Mouse (Mus musculus): ENCODE results near the gene Mrpl14. TPM values are rescaled to one million over a fixed set of nuclear protein-coding genes. Genes with fewer than 3 reads are reported as not detected.

The Mrpl14 gene
- total RNA-seq, 1 experiment: 48.2 TPM

DNA sequence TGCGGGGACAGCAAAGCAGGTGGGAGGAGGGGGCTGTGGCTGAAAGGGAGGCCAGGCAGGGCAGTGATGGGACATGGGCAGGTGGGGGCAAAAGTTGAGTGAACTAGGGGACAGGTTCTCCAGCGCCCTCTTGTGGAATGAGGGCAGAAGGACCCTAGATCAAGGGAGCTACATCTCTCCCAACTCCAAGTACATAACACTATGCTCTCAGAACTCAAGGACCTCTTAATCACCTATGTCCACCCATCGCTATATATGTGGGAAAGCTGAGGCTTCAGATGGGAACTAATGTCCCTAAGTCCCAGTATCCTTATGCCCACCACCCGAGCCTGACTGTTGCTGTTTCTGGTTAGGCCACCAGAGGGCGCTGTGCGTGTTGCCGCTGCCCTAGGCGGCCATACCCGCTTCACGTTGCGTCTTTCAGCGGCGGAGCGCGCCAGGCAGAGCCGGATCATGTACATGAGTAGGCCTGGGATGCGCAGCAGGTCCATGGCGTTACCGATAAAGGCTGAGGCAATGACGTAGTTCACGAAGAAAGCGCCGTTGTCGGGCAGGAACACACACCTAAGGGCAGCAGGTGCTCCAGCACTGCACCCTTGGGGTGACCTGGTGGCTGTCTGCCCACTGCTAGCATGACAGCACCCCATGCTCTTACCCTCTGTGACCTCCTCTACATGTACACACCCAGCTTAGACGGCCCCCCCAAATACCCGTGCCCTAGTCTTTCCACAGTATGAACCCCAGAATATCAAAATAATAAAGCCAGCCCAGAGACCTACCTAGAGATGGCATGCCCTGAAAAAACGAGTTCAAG lies 22.8 kb upstream of the Mrpl14 start:
- Histone ChIP-seq H3K27ac (ENCODE audit: insufficient read depth, low read depth, low read length, poor library complexity, severe bottlenecking) (no peak overlapping the region), H3K9ac (ENCODE audit: insufficient read depth, low read depth, low read length, poor library complexity, severe bottlenecking) (peak overlapping the region; percentile 33; the same call in 1 of the 2 replicates), H3K36me3 (ENCODE audit: control insufficient read depth, insufficient read depth, low read length, poor library complexity, severe bottlenecking) (peaks cover 38% of the 10 kb centered on the region), H3K4me1 (ENCODE audit: control insufficient read depth in 2 of 2, insufficient read depth in 2 of 2, low read length in 2 of 2, poor library complexity in 1 of 2) (peaks cover 0 to 26% of the 10 kb centered on the region in 2 experiments; a peak in 2 of 4 replicates), H3K9me3 (ENCODE audit: control insufficient read depth, insufficient read depth, low read depth, low read length) (no peaks in the 10 kb centered on the region), H3K4me3 (ENCODE audit: insufficient read depth in 1 of 2, low read depth in 1 of 2, low read length in 2 of 2, poor library complexity in 1 of 2, severe bottlenecking in 1 of 2) (no peak overlapping the region)
- in situ Hi-C loops (cut with MboI; ENCODE audit: low sequenced_read_pairs in 2 of 2, unreplicated experiment in 2 of 2): no loop called here
- TF ChIP-seq ZNF384 (IDR thresholded peaks at IDR 0.05; ENCODE audit: low read depth, low read length) (no peak), ZC3H11A (IDR thresholded peaks at IDR 0.05; ENCODE audit: borderline replicate concordance, low read depth, low read length) (0 out of 2 replicates have a peak, but pooled peaks have one; percentile 17)
- DNase-seq (ENCODE audit: low read depth, low spot score): peak; percentile 70

DNA sequence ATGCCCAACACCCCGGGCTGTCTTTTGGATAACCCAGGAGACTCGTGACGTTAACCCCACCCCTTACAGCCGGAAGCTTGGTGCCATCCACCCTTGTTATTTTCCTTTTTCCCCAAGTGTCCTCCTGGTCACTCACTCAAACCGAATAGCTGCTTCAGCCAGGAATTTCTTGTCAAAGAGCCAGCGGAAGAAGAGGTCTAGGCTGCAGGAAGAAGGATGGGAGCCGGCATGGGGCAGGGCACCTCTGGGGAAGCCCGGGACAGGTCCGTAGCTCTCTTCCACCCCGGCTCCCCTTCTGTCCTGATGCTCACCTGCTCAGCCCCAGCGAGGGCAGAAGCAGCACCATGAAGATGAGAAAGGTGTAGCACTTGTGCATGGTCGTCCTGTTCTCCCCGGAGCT lies 21.5 kb upstream of the Mrpl14 start:
- Histone ChIP-seq H3K27ac (ENCODE audit: insufficient read depth, low read depth, low read length, poor library complexity, severe bottlenecking) (no peak overlapping the region), H3K4me1 (ENCODE audit: control insufficient read depth in 2 of 2, insufficient read depth in 2 of 2, low read length in 2 of 2, poor library complexity in 1 of 2) (peaks cover 0 to 26% of the 10 kb centered on the region in 2 experiments; a peak in 2 of 4 replicates), H3K36me3 (ENCODE audit: control insufficient read depth, insufficient read depth, low read length, poor library complexity, severe bottlenecking) (peaks cover 44% of the 10 kb centered on the region), H3K4me3 (ENCODE audit: insufficient read depth in 1 of 2, low read depth in 1 of 2, low read length in 2 of 2, poor library complexity in 1 of 2, severe bottlenecking in 1 of 2) (peak overlapping the region; percentile 35 to 54; a peak in 2 of 4 replicates), H3K9me3 (ENCODE audit: control insufficient read depth, insufficient read depth, low read depth, low read length) (no peaks in the 10 kb centered on the region), H3K9ac (ENCODE audit: insufficient read depth, low read depth, low read length, poor library complexity, severe bottlenecking) (no peak overlapping the region)
- in situ Hi-C loops (cut with MboI; ENCODE audit: low sequenced_read_pairs in 2 of 2, unreplicated experiment in 2 of 2): no loop called here
- TF ChIP-seq ZNF384 (IDR thresholded peaks at IDR 0.05; ENCODE audit: low read depth, low read length) (no peak), CHD2 (IDR thresholded peaks at IDR 0.05; ENCODE audit: low read depth, low read length) (no peak), ZC3H11A (IDR thresholded peaks at IDR 0.05; ENCODE audit: borderline replicate concordance, low read depth, low read length) (no peak), MAFK (IDR thresholded peaks at IDR 0.05; ENCODE audit: insufficient read depth, low read depth, low read length) (no peak), HCFC1 (IDR thresholded peaks at IDR 0.05; ENCODE audit: borderline replicate concordance, insufficient read depth, low read length) (no peak)
- no peak for DNase-seq (ENCODE audit: low read depth, low spot score)

DNA sequence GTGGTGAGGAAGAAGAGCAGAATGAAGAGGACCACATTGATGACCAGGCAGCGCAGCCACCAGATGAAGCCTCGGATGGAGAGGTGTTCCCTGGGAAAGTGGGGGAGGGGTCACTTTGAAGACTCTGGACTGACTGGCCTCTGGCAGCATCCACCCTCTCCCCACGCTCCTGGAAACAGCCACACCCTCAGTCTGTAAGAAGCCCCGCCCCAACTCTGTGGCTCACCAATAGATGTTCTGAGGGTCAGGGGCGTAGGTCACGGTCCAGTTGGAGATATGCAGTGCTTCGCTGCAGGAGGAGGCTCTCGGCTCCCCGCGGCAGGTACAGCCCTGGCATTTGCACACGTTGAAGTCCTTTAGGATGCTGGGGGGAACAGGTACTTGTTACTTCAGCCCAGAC lies 20.0 kb upstream of the Mrpl14 start:
- no peak for DNase-seq (ENCODE audit: low read depth, low spot score)
- H3K36me3 ChIP-seq (ENCODE audit: control insufficient read depth, insufficient read depth, low read length, poor library complexity, severe bottlenecking): peaks cover 47% of the 10 kb centered on the region

DNA sequence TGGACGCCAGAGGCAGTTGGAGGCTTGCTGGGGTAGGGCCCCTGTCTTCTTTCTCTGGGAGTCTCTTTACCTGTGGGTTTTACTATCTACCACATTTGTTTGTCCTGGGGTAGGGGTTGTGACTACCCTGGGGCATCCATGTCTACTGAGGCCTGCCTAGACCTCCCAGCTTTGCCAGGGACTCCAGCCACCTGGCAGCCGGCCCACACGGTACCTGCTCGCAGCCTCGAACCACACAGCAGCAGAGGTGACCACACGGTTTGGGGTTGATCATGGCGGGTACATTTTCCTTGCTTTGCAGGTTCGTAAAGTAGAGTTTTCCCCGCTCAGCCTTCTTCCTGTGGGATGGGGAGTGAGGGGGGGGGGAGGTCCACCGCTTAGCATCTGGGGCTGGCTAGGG lies 18.6 kb upstream of the Mrpl14 start:
- TF ChIP-seq MAFK (IDR thresholded peaks at IDR 0.05; ENCODE audit: insufficient read depth, low read depth, low read length) (no peak), ZNF384 (IDR thresholded peaks at IDR 0.05; ENCODE audit: low read depth, low read length) (no peak), ZC3H11A (IDR thresholded peaks at IDR 0.05; ENCODE audit: borderline replicate concordance, low read depth, low read length) (no peak), HCFC1 (IDR thresholded peaks at IDR 0.05; ENCODE audit: borderline replicate concordance, insufficient read depth, low read length) (no peak), CHD2 (IDR thresholded peaks at IDR 0.05; ENCODE audit: low read depth, low read length) (no peak)
- Histone ChIP-seq H3K27ac (ENCODE audit: insufficient read depth, low read depth, low read length, poor library complexity, severe bottlenecking) (no peak overlapping the region), H3K9ac (ENCODE audit: insufficient read depth, low read depth, low read length, poor library complexity, severe bottlenecking) (no peak overlapping the region), H3K9me3 (ENCODE audit: control insufficient read depth, insufficient read depth, low read depth, low read length) (no peaks in the 10 kb centered on the region), H3K4me3 (ENCODE audit: insufficient read depth in 1 of 2, low read depth in 1 of 2, low read length in 2 of 2, poor library complexity in 1 of 2, severe bottlenecking in 1 of 2) (peak overlapping the region in 1 of 2 experiments; percentile 6; a peak in 1 of 4 replicates), H3K4me1 (ENCODE audit: control insufficient read depth in 2 of 2, insufficient read depth in 2 of 2, low read length in 2 of 2, poor library complexity in 1 of 2) (peaks cover 0 to 21% of the 10 kb centered on the region in 2 experiments; a peak in 2 of 4 replicates), H3K36me3 (ENCODE audit: control insufficient read depth, insufficient read depth, low read length, poor library complexity, severe bottlenecking) (peaks cover 44% of the 10 kb centered on the region)
- in situ Hi-C loops (cut with MboI; ENCODE audit: low sequenced_read_pairs in 2 of 2, unreplicated experiment in 2 of 2): no loop called here
- no peak for DNase-seq (ENCODE audit: low read depth, low spot score)

More for the DNA sequence above, 20.0 kb upstream of the Mrpl14 start:
- Histone ChIP-seq H3K4me1 (ENCODE audit: control insufficient read depth in 2 of 2, insufficient read depth in 2 of 2, low read length in 2 of 2, poor library complexity in 1 of 2) (peaks cover 0 to 21% of the 10 kb centered on the region in 2 experiments; a peak in 2 of 4 replicates), H3K9ac (ENCODE audit: insufficient read depth, low read depth, low read length, poor library complexity, severe bottlenecking) (peak overlapping the region; percentile 34; the same call in 1 of the 2 replicates), H3K9me3 (ENCODE audit: control insufficient read depth, insufficient read depth, low read depth, low read length) (no peaks in the 10 kb centered on the region), H3K27ac (ENCODE audit: insufficient read depth, low read depth, low read length, poor library complexity, severe bottlenecking) (0 out of 2 replicates have a peak overlapping the region, but pooled peaks have one; percentile 42), H3K4me3 (ENCODE audit: insufficient read depth in 1 of 2, low read depth in 1 of 2, low read length in 2 of 2, poor library complexity in 1 of 2, severe bottlenecking in 1 of 2) (peak overlapping the region; percentile 49 to 55; a peak in 3 of 4 replicates)
- TF ChIP-seq CHD2 (IDR thresholded peaks at IDR 0.05; ENCODE audit: low read depth, low read length) (no peak), MAFK (IDR thresholded peaks at IDR 0.05; ENCODE audit: insufficient read depth, low read depth, low read length) (no peak), HCFC1 (IDR thresholded peaks at IDR 0.05; ENCODE audit: borderline replicate concordance, insufficient read depth, low read length) (no peak)
- in situ Hi-C loops (cut with MboI; ENCODE audit: low sequenced_read_pairs in 2 of 2, unreplicated experiment in 2 of 2): no loop called here
